Mouse (Mus musculus) heart, embryonic 14.5 days (tissue): ENCODE results near the gene Atrip. TPM values are rescaled to one million over a fixed set of nuclear protein-coding genes. Genes with fewer than 3 reads are reported as not detected.

Experiments used
- ATAC-seq: fragments of 200-750 bp; cut with Nextera tagmentation; 2 replicates; pipeline ENCODE4 v1.8.0; 2017; ENCODE audit warnings: low read depth, moderate TSS enrichment; ENCODE audit not compliant: insufficient number of reproducible peaks, insufficient read depth, low FRiP score
- H3K27ac ChIP-seq, 2 experiments: fragments of 200-500 bp in 1 of 2; fragments of 300-500 bp in 1 of 2; sonication (generic) in 1 of 2; replicated peaks in 1 of 2; 2 replicates each; pipeline ENCODE4 v1.5.1; 2012 to 2014; ENCODE audit warnings: low read depth in 2 of 2, low read length in 2 of 2, control low read depth in 1 of 2, mild to moderate bottlenecking in 1 of 2, mixed read lengths in 1 of 2; ENCODE audit not compliant: control insufficient read depth in 1 of 2, insufficient read depth in 1 of 2
- H3K27me3 ChIP-seq: fragments of 300-500 bp; sonication (generic); 2 replicates; pipeline ENCODE4 v1.6.1; 2014; ENCODE audit warnings: mild to moderate bottlenecking, low read length, control low read depth; ENCODE audit not compliant: control insufficient read depth, insufficient read depth
- H3K36me3 ChIP-seq: fragments of 300-500 bp; sonication (generic); 2 replicates; pipeline ENCODE4 v1.6.1; 2014; ENCODE audit warnings: mild to moderate bottlenecking, control low read depth, low read length, mixed read lengths; ENCODE audit not compliant: control insufficient read depth, insufficient read depth
- H3K4me1 ChIP-seq, 2 experiments: fragments of 200-500 bp in 1 of 2; fragments of 300-500 bp in 1 of 2; sonication (generic) in 1 of 2; 2 replicates each; pipeline ENCODE4 v1.6.1; 2012 to 2014; ENCODE audit warnings: low read length in 2 of 2, control low read depth in 1 of 2, mixed read lengths in 1 of 2; ENCODE audit not compliant: control insufficient read depth in 2 of 2, insufficient read depth in 2 of 2
- H3K4me2 ChIP-seq: fragments of 300-500 bp; sonication (generic); 2 replicates; pipeline ENCODE4 v1.6.1; 2014; ENCODE audit warnings: mild to moderate bottlenecking, low read length
- H3K4me3 ChIP-seq, 2 experiments: fragments of 200-500 bp in 1 of 2; fragments of 300-500 bp in 1 of 2; sonication (generic) in 1 of 2; 2 replicates each; pipeline ENCODE4 v1.5.1; 2012 to 2014; ENCODE audit warnings: low read length in 2 of 2, mild to moderate bottlenecking in 2 of 2, control low read depth in 1 of 2, low read depth in 1 of 2, moderate library complexity in 1 of 2; ENCODE audit not compliant: control insufficient read depth in 1 of 2, insufficient read depth in 1 of 2
- H3K9ac ChIP-seq: fragments of 300-500 bp; sonication (generic); 2 replicates; pipeline ENCODE4 v1.6.1; 2014; ENCODE audit warnings: mild to moderate bottlenecking, low read length
- H3K9me3 ChIP-seq: fragments of 300-500 bp; sonication (generic); 2 replicates; pipeline ENCODE4 v1.6.1; 2016; ENCODE audit warnings: low read length, control low read depth; ENCODE audit not compliant: control insufficient read depth
- WGBS: fragments of 180-500 bp; shearing (Covaris S2); extraction: QIAGEN DNeasy Blood & Tissue Kit; methylation state at CpG from one replicate; pipeline ENCODE4 v1.1.7; 2014; 5-methylcytosine and 5-hydroxymethylcytosine counted together
- polyA plus RNA-seq: library from polyadenylated mRNA; unstranded; fragments of >200 nt; fragmentation: Nextera tagmentation; extraction: Ambion mirVana; gene quantifications from 2 replicates; pipeline ENCODE4 v1.2.1, GENCODE M21; 2014

The Atrip gene
- polyA plus RNA-seq, 1 experiment from 2014 or later = 17.5 TPM

GRCm38 (mm10) chr9:109114871-109115270 lies 40.9 kb upstream of the Atrip start:
- ATAC-seq = no peak
- H3K4me1 ChIP-seq = no peaks in the 10 kb centered on the region
- WGBS = 89% methylated on average over 7 of the region's 7 CpGs

GRCm38 (mm10) chr9:109114276-109114675 lies 40.4 kb upstream of the Atrip start:
- Histone ChIP-seq H3K27ac (no peak overlapping the region), H3K36me3 (peaks cover 100% of the 10 kb centered on the region), H3K4me2 (no peak overlapping the region), H3K4me3 (no peak overlapping the region), H3K9me3 (no peaks in the 10 kb centered on the region), H3K27me3 (no peaks in the 10 kb centered on the region), H3K4me1 (no peaks in the 10 kb centered on the region), H3K9ac (no peak overlapping the region)
- ATAC-seq = no peak
- 92% methylated on average over 11 of the region's 11 CpGs for WGBS

More at GRCm38 (mm10) chr9:109114871-109115270, 40.9 kb upstream of the Atrip start:
- Histone ChIP-seq H3K9ac (no peak overlapping the region), H3K27ac (no peak overlapping the region), H3K4me3 (no peak overlapping the region), H3K4me2 (no peak overlapping the region), H3K9me3 (no peaks in the 10 kb centered on the region), H3K27me3 (no peaks in the 10 kb centered on the region), H3K36me3 (peaks cover 98% of the 10 kb centered on the region)

DNA sequence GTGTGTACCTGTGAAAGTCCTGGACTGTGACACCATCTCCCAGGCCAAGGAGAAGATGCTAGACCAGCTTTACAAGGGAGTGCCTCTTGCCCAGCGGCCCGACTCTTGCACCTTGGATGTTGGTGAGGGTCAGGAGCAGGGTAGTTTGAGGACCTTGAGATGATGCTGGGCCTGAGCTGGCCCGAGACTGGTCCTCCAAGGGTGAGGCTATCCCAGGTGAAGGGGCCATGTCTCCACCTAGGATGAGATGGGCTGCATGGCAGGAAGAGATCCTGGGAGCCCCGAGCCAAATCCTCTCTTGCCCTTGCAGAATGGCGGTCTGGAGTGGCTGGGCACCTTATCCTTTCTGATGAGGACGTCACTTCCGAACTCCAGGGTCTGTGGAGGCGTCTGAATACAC lies 39.4 kb upstream of the Atrip start:
- Histone ChIP-seq H3K4me1 (no peaks in the 10 kb centered on the region), H3K27ac (no peak overlapping the region), H3K4me2 (no peak overlapping the region), H3K36me3 (peaks cover 100% of the 10 kb centered on the region), H3K4me3 (no peak overlapping the region), H3K27me3 (no peaks in the 10 kb centered on the region), H3K9ac (no peak overlapping the region), H3K9me3 (no peaks in the 10 kb centered on the region)
- no peak for ATAC-seq
- WGBS = 85% methylated on average over 8 of the region's 8 CpGs

DNA sequence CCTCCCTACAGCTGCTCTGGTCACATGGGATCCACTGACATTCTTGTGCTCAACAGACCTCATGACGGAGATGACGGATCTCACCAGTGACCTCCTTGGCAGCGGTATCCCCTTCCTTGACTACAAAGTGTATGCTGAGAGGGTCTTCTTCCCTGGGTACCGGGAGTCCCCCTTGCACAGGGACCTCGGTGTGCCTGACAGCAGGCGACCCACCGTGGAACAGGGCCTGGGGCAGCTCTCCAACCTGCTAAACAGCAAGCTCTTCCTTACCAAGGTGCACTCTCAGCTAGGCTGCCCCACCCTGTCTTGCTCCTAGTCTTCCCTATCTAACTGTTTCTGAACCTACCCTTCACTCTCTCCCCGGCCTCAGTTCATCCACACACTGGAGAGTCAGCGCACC lies 37.7 kb upstream of the Atrip start:
- Histone ChIP-seq H3K4me2 (no peak overlapping the region), H3K36me3 (peaks cover 100% of the 10 kb centered on the region), H3K4me3 (no peak overlapping the region), H3K27ac (no peak overlapping the region), H3K9ac (no peak overlapping the region), H3K4me1 (no peaks in the 10 kb centered on the region), H3K9me3 (no peaks in the 10 kb centered on the region), H3K27me3 (no peaks in the 10 kb centered on the region)
- 90% methylated on average over 9 of the region's 9 CpGs for WGBS
- no peak for ATAC-seq

- WGBS = 87% methylated on average over 4 of the region's 4 CpGs
- no peak for ATAC-seq
- no peak overlapping the region for H3K4me2 ChIP-seq
Measured at GRCm38 (mm10) chr9:109111101-109111500, 37.2 kb upstream of the Atrip start.

GRCm38 (mm10) chr9:109110240-109110639 lies 36.3 kb upstream of the Atrip start:
- Histone ChIP-seq H3K4me3 (no peak overlapping the region), H3K9me3 (no peaks in the 10 kb centered on the region), H3K27ac (no peak overlapping the region), H3K27me3 (no peaks in the 10 kb centered on the region), H3K36me3 (peaks cover 100% of the 10 kb centered on the region), H3K4me2 (no peak overlapping the region), H3K4me1 (peaks cover 2% of the 10 kb centered on the region in 2 experiments; a peak in 3 of 4 replicates), H3K9ac (no peak overlapping the region)
- WGBS = 95% methylated on average over 11 of the region's 11 CpGs
- no peak for ATAC-seq

More at GRCm38 (mm10) chr9:109111101-109111500, 37.2 kb upstream of the Atrip start:
- H3K4me3 ChIP-seq = no peak overlapping the region
- no peaks in the 10 kb centered on the region for H3K27me3 ChIP-seq
- H3K4me1 ChIP-seq = no peaks in the 10 kb centered on the region
- no peaks in the 10 kb centered on the region for H3K9me3 ChIP-seq
- H3K9ac ChIP-seq = no peak overlapping the region
- no peak overlapping the region for H3K27ac ChIP-seq
- peaks cover 100% of the 10 kb centered on the region for H3K36me3 ChIP-seq

DNA sequence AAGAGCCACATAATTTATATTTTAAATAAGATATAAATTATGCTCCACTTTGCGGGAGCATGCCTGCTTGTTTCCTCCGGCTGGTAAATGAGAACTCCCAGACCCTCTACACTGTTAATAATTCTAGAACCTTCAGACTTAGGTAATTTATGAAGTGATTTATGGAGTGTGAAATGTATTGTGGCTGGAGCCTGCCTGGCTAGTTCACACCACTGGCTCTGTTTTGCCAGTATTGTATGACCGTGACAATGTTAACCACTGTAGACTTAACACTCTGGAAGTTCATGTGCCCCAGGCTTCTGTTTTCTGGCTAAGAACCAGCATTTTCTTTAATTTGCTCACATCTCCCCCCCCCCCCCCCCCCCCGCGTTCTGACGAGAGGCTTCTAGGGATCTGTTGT lies 33.4 kb upstream of the Atrip start:
- 92% methylated on average over 3 of the region's 6 CpGs for WGBS
- H3K36me3 ChIP-seq = peaks cover 100% of the 10 kb centered on the region
- H3K4me3 ChIP-seq = no peak overlapping the region
- no peak overlapping the region for H3K4me2 ChIP-seq
- ATAC-seq = no peak
- no peaks in the 10 kb centered on the region for H3K27me3 ChIP-seq
- no peaks in the 10 kb centered on the region for H3K9me3 ChIP-seq
- H3K4me1 ChIP-seq = peaks cover 15 to 19% of the 10 kb centered on the region in 2 experiments
- H3K27ac ChIP-seq = no peak overlapping the region
- H3K9ac ChIP-seq = no peak overlapping the region

- ATAC-seq = no peak
- Histone ChIP-seq H3K36me3 (peaks cover 97% of the 10 kb centered on the region), H3K4me2 (no peak overlapping the region), H3K9me3 (no peaks in the 10 kb centered on the region), H3K4me1 (peaks cover 15 to 20% of the 10 kb centered on the region in 2 experiments), H3K4me3 (no peak overlapping the region), H3K27me3 (no peaks in the 10 kb centered on the region), H3K27ac (no peak overlapping the region), H3K9ac (no peak overlapping the region)
- 93% methylated on average over 12 of the region's 12 CpGs for WGBS
Measured at GRCm38 (mm10) chr9:109105648-109106047, 31.7 kb upstream of the Atrip start.
